Mouse (Mus musculus) liver, postnatal 0 days (tissue): ENCODE data around the gene Tiam1.

Experiments
- CTCF ChIP-seq: sonication (generic); IDR thresholded peaks from 2 replicates; pipeline ENCODE4 v1.5.1; 2016; ENCODE audit warnings: antibody characterized with exemption, low read depth
- EP300 ChIP-seq: IDR thresholded peaks from 2 replicates; pipeline ENCODE4 v1.6.1; 2016; ENCODE audit warnings: antibody characterized with exemption, low read depth, mild to moderate bottlenecking

DNA sequence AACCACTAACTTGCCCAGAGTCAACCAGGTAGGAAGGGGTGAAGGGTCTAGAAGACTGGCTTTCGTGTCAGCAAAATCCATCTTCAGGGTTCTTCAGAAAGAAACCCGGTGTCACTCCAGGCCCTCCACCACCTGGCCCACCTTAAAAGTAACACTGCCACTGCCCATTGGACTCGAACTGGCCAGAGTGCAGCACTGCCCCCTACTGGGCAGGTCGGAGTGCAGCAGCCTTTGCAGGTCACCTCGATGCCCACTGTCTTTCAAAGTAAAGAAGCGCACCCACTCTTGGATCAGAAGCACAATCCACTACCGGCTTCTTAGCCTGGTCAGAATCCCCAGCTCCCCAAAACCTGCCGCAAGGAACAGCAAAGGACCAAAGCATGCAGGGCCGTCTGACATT, 247.2 kb downstream of the Tiam1 start:
- TF ChIP-seq CTCF (peak; percentile 67), EP300 (no peak)
